Mouse (Mus musculus): ENCODE results near the gene Msx1.

DNA sequence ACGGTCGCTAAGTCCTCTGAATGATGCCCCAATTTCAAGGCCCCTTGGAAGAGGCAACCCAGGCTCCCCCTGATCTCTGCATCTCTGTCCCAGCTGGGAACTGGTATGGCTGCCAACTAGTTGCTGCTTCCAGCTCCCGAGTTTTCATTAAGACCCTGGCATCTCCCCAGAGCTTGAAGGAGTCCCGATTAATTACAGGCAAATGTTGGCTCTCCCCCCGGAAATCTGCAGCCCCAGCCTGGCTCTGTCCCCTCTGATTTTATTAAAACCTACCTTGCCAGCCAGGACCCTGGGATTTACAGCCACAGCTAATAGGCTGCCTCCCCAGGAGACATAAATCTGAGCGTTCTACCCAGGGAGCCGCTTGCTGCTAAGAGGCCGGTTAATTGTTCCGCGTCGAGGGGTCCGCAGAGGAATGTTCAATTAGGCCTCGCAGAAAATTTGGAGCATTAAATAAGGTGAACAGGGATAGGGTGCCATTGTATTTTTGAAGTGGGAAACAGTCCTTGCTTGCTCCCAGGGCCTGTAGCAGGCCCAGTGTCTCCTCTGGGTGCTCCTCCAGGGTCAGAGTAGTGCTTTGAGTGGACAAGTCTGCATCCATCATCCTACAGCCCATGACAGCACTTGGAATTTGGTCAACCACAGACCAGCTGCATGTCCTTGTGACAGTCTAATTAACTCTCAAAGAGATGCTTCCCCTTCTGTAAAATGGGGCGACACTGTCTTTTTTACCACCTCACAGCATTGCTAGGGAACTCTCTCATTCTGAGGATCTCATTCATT lies 33.6 kb upstream of the Msx1 start:
- TF ChIP-seq POLR2A (IDR thresholded peaks at IDR 0.05; ENCODE audit: insufficient read depth, low read length) (no peak), CTCF (IDR thresholded peaks at IDR 0.05; ENCODE audit: low read depth, low read length) (no peak)
